Mouse (Mus musculus) MEL (cell line): ENCODE measurements around the gene Prkcd. TPM values are rescaled to one million over a fixed set of nuclear protein-coding genes. Genes with fewer than 3 reads are reported as not detected.

Source experiments
- DNase-seq: peaks from one replicate; pipeline ENCODE4 v3.0.0; 2011; ENCODE audit warnings: low read depth, low spot score
- H3K27ac ChIP-seq: 2 replicates; pipeline ENCODE4 v1.5.1; 2012; ENCODE audit warnings: low read depth, mild to moderate bottlenecking, control low read depth, low read length, moderate library complexity; ENCODE audit not compliant: control insufficient read depth
- H3K27me3 ChIP-seq, 2 experiments: fragments of 150-350 bp in 1 of 2; sonication (generic) in 1 of 2; 2 replicates each; pipeline ENCODE4 v1.6.1; 2012; ENCODE audit warnings: low read length in 2 of 2, mild to moderate bottlenecking in 2 of 2, improper control_type of control experiment in 1 of 2, moderate library complexity in 1 of 2; ENCODE audit not compliant: insufficient read depth in 2 of 2, control insufficient read depth in 1 of 2
- H3K36me3 ChIP-seq, 2 experiments: 2 replicates each; pipeline ENCODE4 v1.6.1; 2012 to 2014; ENCODE audit warnings: low read length in 2 of 2, improper control_type of control experiment in 1 of 2, inconsistent platforms in 1 of 2, mild to moderate bottlenecking in 1 of 2; ENCODE audit not compliant: insufficient read depth in 2 of 2, control insufficient read depth in 1 of 2
- H3K4me1 ChIP-seq, 2 experiments: fragments of 150-350 bp in 1 of 2; sonication (generic) in 1 of 2; 2 replicates each; pipeline ENCODE4 v1.6.1; 2012; ENCODE audit warnings: low read length in 2 of 2, improper control_type of control experiment in 1 of 2, mild to moderate bottlenecking in 1 of 2; ENCODE audit not compliant: insufficient read depth in 2 of 2, control insufficient read depth in 1 of 2
- H3K4me3 ChIP-seq, 2 experiments: fragments of 150-350 bp in 1 of 2; sonication (generic) in 1 of 2; 2 replicates each; pipeline ENCODE4 v1.5.1; 2012; ENCODE audit warnings: low read depth in 2 of 2, low read length in 2 of 2, mild to moderate bottlenecking in 2 of 2, moderate library complexity in 2 of 2, control low read depth in 1 of 2, improper control_type of control experiment in 1 of 2; ENCODE audit not compliant: control insufficient read depth in 1 of 2, insufficient read depth in 1 of 2
- H3K79me2 ChIP-seq: 2 replicates; pipeline ENCODE4 v1.6.1; 2012; ENCODE audit warnings: mild to moderate bottlenecking, low read length, moderate library complexity; ENCODE audit not compliant: control insufficient read depth, poor library complexity, insufficient read depth
- H3K9ac ChIP-seq: 2 replicates; pipeline ENCODE4 v1.6.1; 2012; ENCODE audit warnings: low read depth, mild to moderate bottlenecking, control low read depth, low read length, moderate library complexity; ENCODE audit not compliant: control insufficient read depth, poor library complexity, severe bottlenecking
- H3K9me3 ChIP-seq: fragments of 150-350 bp; sonication (generic); replicated peaks from 2 replicates; pipeline ENCODE4 v1.6.1; 2012; ENCODE audit warnings: mild to moderate bottlenecking, low read length, improper control_type of control experiment, moderate library complexity; ENCODE audit not compliant: insufficient read depth
- BHLHE40 ChIP-seq: IDR thresholded peaks from 2 replicates; pipeline ENCODE4 v1.6.1; 2012; ENCODE audit warnings: low read depth, mild to moderate bottlenecking, inconsistent platforms, low read length, improper control_type of control experiment, borderline replicate concordance
- CHD1 ChIP-seq: IDR thresholded peaks from 2 replicates; pipeline ENCODE4 v1.6.1; 2012; ENCODE audit warnings: low read depth, mild to moderate bottlenecking, inconsistent platforms, low read length, improper control_type of control experiment
- CHD2 ChIP-seq: IDR thresholded peaks from 2 replicates; pipeline ENCODE4 v1.6.1; 2011; ENCODE audit warnings: low read length, improper control_type of control experiment
- CTCF ChIP-seq, 3 experiments: IDR thresholded peaks in 2 of 3; conservative IDR thresholded peaks in 1 of 3; 2 replicates each; pipeline ENCODE4 v1.5.1; 2011 to 2012; ENCODE audit warnings: low read length in 3 of 3, low read depth in 2 of 3, mild to moderate bottlenecking in 2 of 3, improper control_type of control experiment in 1 of 3, inconsistent platforms in 1 of 3, mixed read lengths in 1 of 3, moderate library complexity in 1 of 3; ENCODE audit not compliant: control insufficient read depth in 1 of 3, insufficient read depth in 1 of 3, poor library complexity in 1 of 3, severe bottlenecking in 1 of 3
- E2F4 ChIP-seq: IDR thresholded peaks from 2 replicates; pipeline ENCODE4 v1.6.1; 2011; ENCODE audit warnings: low read depth, low read length, improper control_type of control experiment, borderline replicate concordance
- EP300 ChIP-seq, 2 experiments: IDR thresholded peaks; 2 replicates each; pipeline ENCODE4 v1.6.1; 2011; ENCODE audit warnings: improper control_type of control experiment in 2 of 2, low read length in 2 of 2, low read depth in 1 of 2, mild to moderate bottlenecking in 1 of 2
- ETS1 ChIP-seq: IDR thresholded peaks from 2 replicates; pipeline ENCODE4 v1.6.1; 2012; ENCODE audit warnings: low read depth, mild to moderate bottlenecking, inconsistent platforms, low read length, improper control_type of control experiment, moderate library complexity
- GABPA ChIP-seq: IDR thresholded peaks from 2 replicates; pipeline ENCODE4 v1.6.1; 2012; ENCODE audit warnings: low read depth, mild to moderate bottlenecking, inconsistent platforms, low read length, improper control_type of control experiment, moderate library complexity
- GATA1 ChIP-seq: IDR thresholded peaks from 2 replicates; pipeline ENCODE4 v1.6.1; 2011; ENCODE audit warnings: low read depth, low read length, improper control_type of control experiment
- HCFC1 ChIP-seq: IDR thresholded peaks from 2 replicates; pipeline ENCODE4 v1.6.1; 2012; ENCODE audit warnings: low read depth, mild to moderate bottlenecking, inconsistent platforms, low read length, improper control_type of control experiment, moderate library complexity
- JUND ChIP-seq: IDR thresholded peaks from 2 replicates; pipeline ENCODE4 v1.6.1; 2011; ENCODE audit warnings: low read depth, mild to moderate bottlenecking, improper control_type of control experiment, low read length
- KAT2A ChIP-seq: conservative IDR thresholded peaks from 2 replicates; pipeline ENCODE4 v1.6.1; 2012; ENCODE audit warnings: low read depth, low read length, improper control_type of control experiment, inconsistent platforms
- MAFK ChIP-seq: IDR thresholded peaks from 2 replicates; pipeline ENCODE4 v1.6.1; 2011; ENCODE audit warnings: low read depth, mild to moderate bottlenecking, low read length, improper control_type of control experiment, borderline replicate concordance
- MAX ChIP-seq: IDR thresholded peaks from 2 replicates; pipeline ENCODE4 v1.6.1; 2011; ENCODE audit warnings: low read length, improper control_type of control experiment
- MAZ ChIP-seq: IDR thresholded peaks from 2 replicates; pipeline ENCODE4 v1.6.1; 2012; ENCODE audit warnings: low read depth, mild to moderate bottlenecking, inconsistent platforms, low read length, improper control_type of control experiment
- MEF2A ChIP-seq: IDR thresholded peaks from 2 replicates; pipeline ENCODE4 v1.6.1; 2014; ENCODE audit warnings: low read depth, mild to moderate bottlenecking, inconsistent platforms, low read length, improper control_type of control experiment; ENCODE audit not compliant: poor library complexity, insufficient replicate concordance, severe bottlenecking; ENCODE audit errors: extremely low read depth
- MXI1 ChIP-seq: IDR thresholded peaks from 2 replicates; pipeline ENCODE4 v1.6.1; 2011; ENCODE audit warnings: mild to moderate bottlenecking, low read depth, low read length, improper control_type of control experiment
- MYB ChIP-seq: IDR thresholded peaks from 2 replicates; pipeline ENCODE4 v1.6.1; 2011; ENCODE audit warnings: mild to moderate bottlenecking, low read depth, low read length, improper control_type of control experiment
- MYC ChIP-seq: IDR thresholded peaks from 2 replicates; pipeline ENCODE4 v1.6.1; 2011; ENCODE audit warnings: low read depth, mild to moderate bottlenecking, low read length, improper control_type of control experiment, moderate library complexity
- NELFE ChIP-seq: IDR thresholded peaks from 2 replicates; pipeline ENCODE4 v1.6.1; 2011; ENCODE audit warnings: low read depth, low read length, improper control_type of control experiment
- NRF1 ChIP-seq: IDR thresholded peaks from 2 replicates; pipeline ENCODE4 v1.6.1; 2014; ENCODE audit warnings: low read depth, mild to moderate bottlenecking, inconsistent platforms, low read length, improper control_type of control experiment, moderate library complexity; ENCODE audit not compliant: poor library complexity, insufficient read depth, severe bottlenecking
- POLR2A ChIP-seq, 2 experiments: IDR thresholded peaks; 2 replicates each; pipeline ENCODE4 v1.6.1; 2011 to 2012; ENCODE audit warnings: low read length in 2 of 2, mild to moderate bottlenecking in 2 of 2, control low read depth in 1 of 2, improper control_type of control experiment in 1 of 2, low read depth in 1 of 2, moderate library complexity in 1 of 2; ENCODE audit not compliant: control insufficient read depth in 1 of 2, insufficient read depth in 1 of 2, poor library complexity in 1 of 2
- POLR2AphosphoS5 ChIP-seq: IDR thresholded peaks from 2 replicates; pipeline ENCODE4 v1.6.1; 2012; ENCODE audit warnings: low read depth, borderline replicate concordance, mild to moderate bottlenecking, inconsistent platforms, low read length, moderate library complexity, mixed read lengths
- SIN3A ChIP-seq: IDR thresholded peaks from 2 replicates; pipeline ENCODE4 v1.6.1; 2012; ENCODE audit warnings: low read length, improper control_type of control experiment, inconsistent platforms
- TAL1 ChIP-seq: IDR thresholded peaks from 2 replicates; pipeline ENCODE4 v1.6.1; 2012; ENCODE audit warnings: mild to moderate bottlenecking, inconsistent platforms, low read length, moderate library complexity, mixed read lengths
- TBP ChIP-seq: IDR thresholded peaks from 2 replicates; pipeline ENCODE4 v1.8.0; 2011; ENCODE audit warnings: low read depth, low read length, improper control_type of control experiment
- TCF12 ChIP-seq: IDR thresholded peaks from 2 replicates; pipeline ENCODE4 v1.6.1; 2014; ENCODE audit warnings: low read depth, mild to moderate bottlenecking, inconsistent platforms, low read length, improper control_type of control experiment, moderate library complexity
- UBTF ChIP-seq: IDR thresholded peaks from 2 replicates; pipeline ENCODE4 v1.6.1; 2012; ENCODE audit warnings: low read depth, mild to moderate bottlenecking, inconsistent platforms, low read length, improper control_type of control experiment, moderate library complexity, borderline replicate concordance; ENCODE audit not compliant: insufficient read depth
- USF1 ChIP-seq: IDR thresholded peaks from 2 replicates; pipeline ENCODE4 v1.6.1; 2014; ENCODE audit warnings: low read depth, mild to moderate bottlenecking, inconsistent platforms, low read length, improper control_type of control experiment, moderate library complexity
- USF2 ChIP-seq, 2 experiments: IDR thresholded peaks; 2 replicates each; pipeline ENCODE4 v1.6.1; 2011 to 2012; ENCODE audit warnings: improper control_type of control experiment in 2 of 2, low read length in 2 of 2, borderline replicate concordance in 1 of 2, inconsistent platforms in 1 of 2, low read depth in 1 of 2, mild to moderate bottlenecking in 1 of 2; ENCODE audit not compliant: insufficient read depth in 1 of 2
- ZC3H11A ChIP-seq: IDR thresholded peaks from 2 replicates; pipeline ENCODE4 v1.6.1; 2012; ENCODE audit warnings: low read depth, mild to moderate bottlenecking, inconsistent platforms, low read length, improper control_type of control experiment
- ZKSCAN1 ChIP-seq: IDR thresholded peaks from 2 replicates; pipeline ENCODE4 v1.6.1; 2012; ENCODE audit warnings: low read depth, mild to moderate bottlenecking, inconsistent platforms, low read length, improper control_type of control experiment, moderate library complexity
- ZMIZ1 ChIP-seq: IDR thresholded peaks from 2 replicates; pipeline ENCODE4 v1.6.1; 2012; ENCODE audit warnings: low read depth, mild to moderate bottlenecking, inconsistent platforms, low read length, improper control_type of control experiment, moderate library complexity
- ZNF384 ChIP-seq: IDR thresholded peaks from 2 replicates; pipeline ENCODE4 v1.6.1; 2012; ENCODE audit warnings: low read depth, mild to moderate bottlenecking, inconsistent platforms, low read length, improper control_type of control experiment
- polyA plus RNA-seq, 2 experiments: library from polyadenylated mRNA; stranded (reverse) in 1 of 2; unstranded in 1 of 2; fragments of >175 nt in 1 of 2; fragments of >200 nt in 1 of 2; gene quantifications; 2 replicates each; pipeline versions ENCODE4 v1.2.1 to v1.2.4; 2012; ENCODE audit warnings: low replicate concordance in 2 of 2, low read depth in 1 of 2; ENCODE audit not compliant: insufficient read length in 2 of 2, insufficient read depth in 1 of 2, missing spikeins in 1 of 2
- total RNA-seq: library from RNA; depleted of rRNA; stranded (reverse); fragments of 300-350 nt; gene quantifications from 2 replicates; pipeline ENCODE4 v1.2.3, GENCODE M21; 2012; rRNA removed

Prkcd gene
- total RNA-seq (33.9 and 37.4 TPM in 2 replicates), polyA plus RNA-seq (10 to 100 TPM in 1 of 2 experiments, not detected in 1; 72.7 TPM)

GRCm38 (mm10) chr14:30625856-30626726 is at the start of gene Prkcd:
Gene Prkcd (minus strand): TSS chr14:30626210.
- Histone ChIP-seq H3K4me1 (peaks cover 17 to 38% of the 10 kb centered on the region in 2 experiments), H3K4me3 (peak within 1 kb of the TSS; percentile 84 to 87), H3K9me3 (no peaks in the 10 kb centered on the region)
- TF ChIP-seq TCF12 (no peak; the same call in 1 of the 2 replicates), GABPA (no peak), ZC3H11A (no peak), ETS1 (no peak), JUND (no peak), BHLHE40 (no peak), UBTF (no peak), MYC (no peak), USF2 (IDR thresholded peaks at IDR 0.05; ENCODE audit: borderline replicate concordance in 1 of 2, insufficient read depth in 1 of 2, low read depth in 1 of 2, low read length in 2 of 2) (no peak), NRF1 (no peak), POLR2A (IDR thresholded peaks at IDR 0.05; ENCODE audit: control insufficient read depth in 1 of 2, insufficient read depth in 1 of 2, low read depth in 1 of 2, low read length in 2 of 2, poor library complexity in 1 of 2) (peak; percentile 74 to 90), MAX (0 out of 2 replicates have a peak, but pooled peaks have one; percentile 24), CHD2 (no peak), E2F4 (no peak), TAL1 (no peak), SIN3A (no peak; the same call in none of the 2 replicates), KAT2A (no peak), NELFE (peak; percentile 82), ZMIZ1 (peak; percentile 81), USF1 (peak; percentile 79), MAFK (no peak), CHD1 (no peak), MYB (no peak), CTCF (IDR thresholded peaks at IDR 0.05 in 2 of 3, conservative IDR thresholded peaks at IDR 0.05 in 1 of 3; ENCODE audit: control insufficient read depth in 1 of 3, insufficient read depth in 1 of 3, low read depth in 2 of 3, low read length in 3 of 3, poor library complexity in 1 of 3, severe bottlenecking in 1 of 3) (no peak), MAZ (peak; percentile 31; the same call in 1 of the 2 replicates), ZKSCAN1 (no peak), TBP (peak; percentile 53), HCFC1 (peak; percentile 10; the same call in 1 of the 2 replicates), EP300 (IDR thresholded peaks at IDR 0.05; ENCODE audit: low read depth in 1 of 2, low read length in 2 of 2) (no peak), POLR2AphosphoS5 (no peak), MEF2A (no peak), ZNF384 (no peak), GATA1 (no peak), MXI1 (peak; percentile 44; the same call in 1 of the 2 replicates)

More at GRCm38 (mm10) chr14:30625856-30626726, at the start of gene Prkcd:
- H3K36me3 ChIP-seq = peaks cover 0 to 16% of the 10 kb centered on the region in 2 experiments; a peak in 2 of 4 replicates
- DNase-seq = peak; percentile 92
- H3K79me2 ChIP-seq = peaks cover 22% of the 10 kb centered on the region
- H3K27me3 ChIP-seq = no peaks in the 10 kb centered on the region
- peak within 1 kb of the TSS; percentile 80 for H3K27ac ChIP-seq
- peak within 1 kb of the TSS; percentile 87 for H3K9ac ChIP-seq
